Mouse (Mus musculus) ES-Bruce4 (cell line): ENCODE measurements around the gene Slc16a14.

Source experiments
- CTCF ChIP-seq: IDR thresholded peaks from one replicate; pipeline ENCODE4 v1.8.1; 2011; ENCODE audit warnings: low read depth, low read length
- EP300 ChIP-seq: IDR thresholded peaks from 2 replicates; pipeline ENCODE4 v1.6.1; 2011; ENCODE audit warnings: low read depth, low read length; ENCODE audit not compliant: insufficient read depth
- POLR2A ChIP-seq: IDR thresholded peaks from one replicate; pipeline ENCODE4 v1.8.1; 2011; ENCODE audit warnings: low read length; ENCODE audit not compliant: insufficient read depth

DNA sequence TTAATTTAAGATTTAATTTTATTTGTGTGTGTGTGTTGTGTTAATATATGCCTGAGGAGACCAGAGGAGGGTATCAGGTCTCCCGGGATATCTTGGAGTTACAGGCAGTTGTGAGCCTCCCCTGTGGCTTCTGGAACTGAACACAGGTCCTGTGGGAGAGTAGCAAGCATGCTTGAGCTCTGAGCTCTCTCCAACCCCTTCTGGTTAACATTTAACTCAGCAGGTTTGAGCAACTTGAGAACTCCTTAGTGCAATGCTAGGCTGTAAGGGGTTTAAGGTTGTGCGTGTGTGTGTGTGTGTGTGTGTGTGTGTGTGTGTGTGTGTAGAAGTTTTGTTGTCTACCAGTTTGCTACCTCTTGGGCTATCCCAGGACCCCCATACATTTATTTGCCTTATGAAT is 57.3 kb downstream of the Slc16a14 start:
- TF ChIP-seq CTCF (no peak), POLR2A (no peak), EP300 (no peak)
